Mouse (Mus musculus) forelimb bud, embryonic 11.5 days (tissue): ENCODE measurements around the gene Gm9821.

Experiments
- DNase-seq: peaks from one replicate; pipeline ENCODE4 v3.0.0-alpha.2; 2012; ENCODE audit warnings: low read depth, low spot score

The Gm9821 gene

DNA sequence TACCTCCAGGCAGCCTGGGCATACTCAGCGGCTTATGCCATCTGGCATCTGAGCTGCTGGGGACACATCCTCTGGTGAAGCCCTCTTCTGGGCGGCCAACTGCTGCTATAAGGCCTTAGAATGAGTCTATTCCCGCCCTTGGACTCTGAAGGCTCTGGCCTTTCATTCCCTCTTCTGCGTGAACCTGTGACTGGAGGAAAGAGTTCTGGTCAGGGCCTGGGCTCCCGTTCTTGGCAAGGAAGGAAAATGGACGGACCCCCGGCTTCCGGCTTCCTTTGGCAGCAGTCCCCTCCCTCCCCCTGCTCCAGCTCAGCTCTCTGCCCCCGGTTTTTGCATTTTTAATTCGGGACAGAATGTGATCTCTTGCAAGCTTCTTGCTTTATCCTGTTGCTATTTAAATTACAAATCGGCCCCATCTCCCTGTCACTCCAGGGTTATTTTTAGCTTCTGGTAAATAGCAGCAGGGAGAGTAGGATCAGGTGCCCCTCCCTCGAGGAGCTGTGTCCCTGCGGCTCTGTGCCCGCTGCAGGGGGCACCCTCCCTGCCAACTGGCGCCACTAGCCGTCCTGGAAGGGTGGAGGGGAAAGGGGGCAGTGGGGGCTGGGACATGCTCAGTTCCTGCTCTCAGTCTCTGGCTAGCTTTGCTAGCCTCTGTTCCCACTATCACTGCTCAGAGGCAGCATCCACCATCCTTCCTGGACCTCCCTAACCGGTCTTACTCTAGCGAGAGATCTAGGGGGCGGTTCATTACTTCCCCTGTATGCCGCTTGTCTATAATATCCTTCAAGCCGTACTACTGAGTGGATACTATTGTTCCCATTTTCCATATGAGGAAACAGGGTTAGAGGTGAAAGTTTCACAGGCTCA, 26.0 kb downstream of the Gm9821 start:
- DNase-seq = no peak

DNA sequence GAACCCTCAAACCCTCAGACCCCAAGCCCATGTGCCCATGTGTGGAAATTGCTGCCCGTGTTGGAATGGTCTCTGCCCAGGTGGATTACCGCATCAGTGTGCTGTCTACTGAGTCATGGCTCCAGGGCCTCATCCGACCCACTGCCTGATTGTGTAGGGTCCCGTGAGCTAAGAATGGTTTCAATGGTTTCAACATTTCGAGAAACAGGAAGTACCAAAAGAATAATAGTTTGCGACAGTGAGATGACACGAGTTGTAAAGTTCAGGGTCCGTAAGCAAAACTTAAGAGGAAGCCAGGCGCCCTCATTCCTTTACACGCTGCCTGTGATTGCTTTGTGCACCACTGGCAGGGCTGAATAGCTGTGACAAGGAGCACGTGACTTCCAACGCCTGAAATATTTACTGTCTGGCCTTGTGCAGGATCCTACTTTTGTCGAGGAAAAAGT, 26.6 kb downstream of the Gm9821 start:
- DNase-seq = no peak

DNA sequence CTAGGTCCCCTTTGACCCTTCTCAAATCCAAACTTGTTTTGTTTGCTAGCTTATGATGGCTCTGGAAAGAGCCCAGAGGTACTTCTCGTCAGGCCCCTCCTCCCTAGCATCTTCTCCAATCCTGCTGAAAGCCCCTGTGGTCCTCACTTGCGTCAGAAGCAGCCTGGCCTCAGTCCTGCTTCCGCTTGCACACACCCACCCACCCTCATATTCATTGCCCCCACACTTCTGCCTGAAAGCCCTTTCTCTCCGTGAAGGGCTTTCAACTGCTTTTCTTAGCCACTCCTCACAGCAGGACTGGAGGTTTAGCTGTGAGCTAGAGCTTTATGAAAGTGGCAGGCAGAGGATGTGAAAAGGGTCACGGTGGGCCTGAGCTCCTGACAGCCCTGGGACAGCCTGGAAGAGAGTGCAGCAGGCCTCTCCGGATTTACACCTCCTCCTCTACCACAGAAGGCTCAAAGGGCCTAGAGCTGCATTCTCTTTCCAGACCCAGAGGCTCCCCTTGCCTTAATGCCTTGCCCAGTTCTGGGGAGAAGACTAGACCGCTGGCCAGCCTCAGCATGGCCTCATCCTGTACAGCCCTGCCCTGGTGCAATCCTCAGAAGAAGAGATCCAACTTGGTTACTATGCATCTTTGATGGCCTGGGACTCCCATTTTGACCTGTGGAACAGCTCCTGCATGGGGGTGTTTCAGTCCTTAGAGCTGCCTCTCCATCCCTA, 28.1 kb downstream of the Gm9821 start:
- no peak for DNase-seq

DNA sequence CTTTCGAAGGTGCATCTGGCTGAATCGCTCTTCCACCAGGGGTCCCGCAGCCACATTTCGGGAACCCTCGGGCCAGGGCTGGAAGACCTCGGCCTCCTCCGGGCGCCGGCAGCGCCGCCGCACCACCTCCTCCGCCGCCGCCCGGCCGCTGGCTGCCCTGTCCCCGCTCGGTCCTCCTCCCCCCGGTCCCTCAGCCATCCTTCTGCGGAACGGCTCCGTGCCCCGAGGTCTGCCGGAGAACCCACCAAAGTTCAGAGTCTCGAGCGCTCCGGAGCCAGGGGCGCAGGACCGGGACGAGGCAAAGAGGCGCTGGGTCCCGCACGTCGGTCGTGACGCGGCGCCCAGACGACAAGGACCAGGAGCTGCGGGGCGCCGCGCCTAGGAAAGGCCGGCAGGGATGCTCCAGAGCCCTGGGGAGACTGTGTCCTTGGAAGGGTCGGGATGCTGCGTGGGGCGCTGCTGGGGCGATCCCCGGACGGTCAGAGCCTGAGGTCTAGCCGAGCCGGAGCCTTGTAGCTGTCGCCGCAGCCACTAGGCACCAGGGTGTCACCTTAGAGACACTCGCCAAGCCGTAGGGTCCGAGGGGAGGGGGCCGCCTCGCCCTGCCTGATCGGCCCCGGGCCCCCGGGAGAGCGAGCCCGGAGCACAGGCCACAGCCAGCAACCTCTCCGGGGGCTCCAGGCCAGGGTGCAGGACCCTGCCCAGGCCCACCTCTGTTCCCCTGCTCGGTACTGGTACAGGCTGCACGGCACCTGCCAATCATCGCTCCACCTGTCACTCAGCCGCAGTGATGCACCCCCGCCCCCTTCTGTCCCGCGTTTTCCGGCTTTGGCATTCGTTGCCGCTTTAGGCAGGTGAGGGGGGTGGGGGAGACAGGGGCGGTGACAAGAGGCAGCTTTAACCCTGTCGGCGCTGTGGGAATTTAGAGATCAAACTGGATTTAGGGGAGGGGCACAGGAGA, 30.4 kb downstream of the Gm9821 start, which contains the start of gene Dgkz:
Gene Dgkz (minus strand): TSS at position 284 of the 961 bp plus-strand sequence.
- no peak for DNase-seq

DNA sequence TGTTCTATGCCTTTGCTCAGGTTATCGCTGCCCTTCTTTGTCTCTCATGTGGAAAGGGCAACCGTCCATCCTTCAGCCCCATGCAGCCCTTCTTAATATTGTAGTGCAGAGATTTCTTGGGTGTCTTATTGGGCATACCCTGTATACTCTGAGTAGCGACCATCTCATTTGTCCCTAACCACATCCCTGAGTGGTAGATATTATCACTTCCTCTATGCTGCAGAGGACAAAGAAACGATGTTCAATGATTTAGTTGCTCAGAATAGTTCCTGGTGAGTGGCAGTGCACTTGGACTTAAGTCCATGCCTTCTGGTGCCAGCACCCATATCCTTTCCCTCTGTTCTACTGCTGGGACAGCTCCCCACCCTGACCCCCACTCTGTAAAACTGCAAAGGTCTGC, 32.5 kb downstream of the Gm9821 start:
- DNase-seq = no peak

DNA sequence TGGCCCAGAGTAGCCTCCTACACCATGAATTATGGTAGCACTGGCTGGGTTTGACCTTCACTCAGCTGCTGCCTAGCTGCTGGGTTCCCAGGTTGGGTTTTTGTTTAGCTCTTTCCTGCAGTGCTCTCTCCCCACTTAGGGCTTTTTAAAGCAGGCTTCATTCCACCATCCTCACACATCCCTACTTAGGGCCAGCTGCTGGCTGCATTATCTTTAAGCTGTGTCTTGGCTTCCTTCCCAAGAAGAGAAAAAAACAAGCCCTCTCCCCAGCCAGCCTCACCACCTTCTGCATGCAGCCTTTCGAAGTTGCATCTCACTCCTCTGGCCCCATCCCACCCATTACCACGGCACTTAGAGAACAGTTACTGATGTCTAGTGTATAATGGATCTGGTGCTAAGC, 33.0 kb downstream of the Gm9821 start:
- no peak for DNase-seq

DNA sequence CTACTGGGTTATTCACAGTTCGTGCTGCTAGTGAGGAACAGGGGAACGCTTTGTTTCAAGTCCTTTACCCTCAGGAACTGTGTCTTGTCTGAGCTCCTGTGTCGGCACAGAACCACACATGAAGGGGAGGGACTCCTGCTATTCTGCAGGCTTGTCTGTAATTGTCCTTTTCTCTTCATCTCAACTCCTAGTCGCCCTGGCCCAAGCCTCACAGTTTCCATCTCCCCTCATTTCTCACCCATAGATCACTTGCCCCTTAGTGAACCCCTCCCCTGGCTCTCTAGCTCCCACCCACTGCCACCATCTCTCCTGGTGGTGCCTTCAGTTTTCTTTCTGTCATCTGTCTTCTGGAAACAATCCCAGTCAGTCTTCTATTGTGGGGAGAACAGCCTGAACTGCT, 34.7 kb downstream of the Gm9821 start:
- DNase-seq = no peak

DNA sequence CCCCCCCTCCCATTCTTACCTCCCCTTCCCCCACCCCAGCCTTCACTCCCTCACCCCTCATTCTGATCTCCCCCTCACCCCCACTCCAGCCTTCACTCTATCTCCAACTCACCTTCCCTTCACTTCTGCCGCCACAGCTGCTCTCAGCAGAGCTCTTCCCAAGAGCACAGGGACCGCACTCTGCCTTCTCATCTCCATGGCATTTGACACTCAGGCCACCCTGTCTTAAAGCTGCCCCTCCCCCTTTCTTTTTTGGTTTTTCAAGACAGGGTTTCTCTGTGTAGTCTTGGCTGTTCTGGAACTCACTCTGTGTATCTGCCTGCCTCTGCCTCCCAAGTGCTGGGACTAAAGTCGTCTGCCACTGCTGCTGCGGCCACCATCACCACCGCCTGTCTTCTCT, 35.3 kb downstream of the Gm9821 start:
- no peak for DNase-seq

DNA sequence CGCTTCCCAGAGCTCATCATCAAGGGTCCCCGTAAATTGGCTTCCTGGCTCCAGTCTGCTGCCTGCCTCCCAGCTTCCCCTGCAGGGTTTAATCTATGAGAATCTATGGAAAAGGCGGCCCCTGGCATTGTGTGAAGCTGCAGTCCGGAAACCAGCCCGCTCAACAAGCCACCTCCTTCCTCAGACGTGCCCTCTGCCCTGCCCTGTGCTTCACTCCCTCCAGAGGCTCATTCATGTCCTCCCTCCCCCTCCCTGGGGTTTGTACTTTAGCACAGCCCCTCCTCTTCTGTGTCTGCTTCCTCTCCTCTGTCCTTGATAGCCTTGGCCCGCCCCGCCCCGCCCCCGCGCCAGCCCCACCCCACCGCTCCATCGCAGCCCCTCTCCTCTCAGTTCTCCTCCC, 38.9 kb downstream of the Gm9821 start:
- DNase-seq = peak; percentile 76

DNA sequence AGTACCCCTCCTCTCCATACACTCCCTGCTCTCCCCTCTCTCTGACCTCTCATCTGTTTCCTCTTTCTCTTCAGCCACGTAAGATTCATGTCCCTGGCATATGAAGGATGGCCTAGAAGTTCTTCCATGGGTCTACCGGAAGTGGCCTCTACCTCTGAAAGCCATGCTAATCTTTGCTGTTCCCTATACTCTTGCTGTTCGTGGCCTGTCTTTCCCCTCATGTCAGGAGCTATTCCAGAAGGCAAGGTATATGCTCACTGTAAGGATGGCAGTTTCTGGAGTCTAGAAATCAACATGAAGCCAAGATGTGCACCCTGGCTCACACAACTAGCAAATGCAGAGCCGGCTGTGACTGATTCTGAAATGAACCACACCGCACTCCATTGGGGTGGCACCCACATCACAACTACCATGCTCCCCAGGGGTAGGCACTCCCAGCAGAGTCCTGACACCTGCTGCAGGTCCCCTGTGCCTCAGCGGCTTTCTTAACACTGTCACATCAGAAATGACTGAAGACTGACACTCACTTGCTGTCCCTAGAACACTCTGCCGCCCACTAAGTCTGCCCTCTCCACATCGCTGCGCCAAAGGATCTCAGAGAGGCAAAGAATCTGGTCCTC, 39.5 kb downstream of the Gm9821 start:
- no peak for DNase-seq

DNA sequence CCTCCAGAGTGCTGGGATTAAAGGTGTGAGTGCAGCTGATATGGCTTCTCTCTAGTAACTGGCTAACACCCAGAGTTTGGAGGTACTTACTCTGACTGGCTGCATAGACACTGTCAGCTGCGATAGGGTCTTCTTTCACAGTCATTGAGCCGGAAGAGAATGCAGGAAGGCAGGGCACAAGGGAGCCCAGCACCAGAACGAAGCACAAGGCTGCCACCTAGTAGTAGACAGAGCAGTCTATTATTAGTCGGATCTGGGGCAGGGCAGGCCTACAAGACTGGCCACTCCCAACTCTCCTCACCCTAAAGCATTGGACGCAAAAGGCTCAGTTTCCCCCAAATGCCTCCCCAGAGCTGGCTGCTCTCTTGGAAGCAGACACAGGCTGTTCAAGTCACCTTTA, 40.6 kb downstream of the Gm9821 start:
- no peak for DNase-seq

DNA sequence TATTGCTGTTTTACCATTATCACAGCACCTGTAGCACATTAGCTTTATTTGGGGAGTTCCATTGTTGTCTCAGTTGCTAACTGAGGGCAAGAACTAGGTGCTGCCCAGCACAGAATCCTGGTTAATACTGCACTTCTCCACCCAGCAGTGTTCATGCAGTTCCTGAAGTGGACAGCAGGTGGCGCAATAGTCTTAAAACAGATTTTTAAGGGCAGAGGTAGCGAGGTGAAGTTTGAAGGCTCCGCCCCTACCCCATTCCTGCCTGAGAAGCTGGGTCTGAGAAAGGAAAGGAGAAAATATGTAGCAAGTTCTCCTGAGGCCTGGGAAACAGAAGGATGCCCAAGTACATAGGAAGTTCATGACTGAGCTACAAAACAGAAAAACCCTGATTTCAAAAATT, 42.0 kb downstream of the Gm9821 start:
- DNase-seq = peak; percentile 88

DNA sequence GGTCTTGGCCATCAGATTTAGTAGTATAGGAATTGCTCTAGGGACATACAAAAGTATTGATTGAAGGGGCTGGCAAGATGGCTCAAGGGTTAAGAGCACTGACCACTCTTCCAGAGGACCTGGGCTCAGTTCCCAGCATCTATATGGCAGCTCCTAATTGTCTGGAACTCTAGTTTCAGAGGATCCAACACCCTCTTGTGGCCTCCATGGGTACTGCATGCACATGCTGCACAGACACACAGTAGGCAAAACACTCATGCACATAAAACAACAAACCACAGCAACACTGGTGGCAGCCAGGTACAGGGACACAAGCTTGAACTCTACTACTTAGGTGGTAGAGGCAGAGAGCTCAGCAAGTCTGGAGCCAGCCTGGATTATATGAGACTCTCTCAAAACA, 44.2 kb downstream of the Gm9821 start:
- DNase-seq = no peak

DNA sequence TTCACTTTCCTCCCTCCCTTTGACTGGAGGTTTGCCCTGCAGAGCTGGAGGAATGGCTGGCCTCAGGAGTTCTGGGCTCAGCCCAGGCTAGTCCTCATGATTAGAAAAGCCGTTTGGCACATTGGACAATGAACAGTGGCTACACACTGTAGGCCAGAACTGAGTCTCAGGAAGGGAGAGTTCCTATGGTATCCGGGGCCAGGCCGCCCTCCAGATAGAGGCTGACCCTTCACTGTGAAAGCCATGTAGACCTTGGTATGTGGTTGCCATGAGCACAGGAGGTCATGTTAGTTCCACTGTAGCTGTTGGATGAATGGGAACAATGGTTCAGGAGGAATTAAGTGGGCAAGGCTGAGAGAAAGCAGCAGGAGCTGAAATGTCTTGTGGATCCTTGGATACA, 47.9 kb downstream of the Gm9821 start:
- DNase-seq = no peak

DNA sequence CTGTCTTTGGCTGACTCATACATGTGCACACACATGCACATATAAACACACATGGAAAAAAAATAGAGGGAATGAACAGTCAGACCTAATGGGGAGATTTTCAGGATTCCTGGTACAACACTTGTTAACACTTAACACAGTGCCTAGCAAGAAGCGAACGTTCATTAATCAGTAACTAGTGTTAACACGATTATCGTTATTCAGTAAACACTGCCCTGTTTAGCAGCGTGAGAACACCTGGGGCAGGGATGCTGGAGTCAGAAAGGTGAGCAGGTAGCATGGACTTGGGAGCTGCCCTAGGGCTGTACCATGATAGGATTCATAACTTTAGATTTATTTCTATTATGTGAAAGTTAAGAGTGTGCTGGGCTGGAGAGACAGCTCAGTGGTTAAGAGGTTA, 50.5 kb downstream of the Gm9821 start:
- no peak for DNase-seq
